Mouse (Mus musculus) heart, adult 2 months (tissue): ENCODE results near the gene Ajm1.

Source experiments
- CTCF ChIP-seq: fragments of 200-600 bp; IDR thresholded peaks from 2 replicates; pipeline ENCODE4 v1.8.1; 2022; ENCODE audit warnings: antibody characterized with exemption, mild to moderate bottlenecking, moderate library complexity
- POLR2A ChIP-seq: fragments of 200-500 bp; IDR thresholded peaks from 2 replicates; pipeline ENCODE4 v1.6.1; 2011; ENCODE audit warnings: mild to moderate bottlenecking, low read depth, low read length, control low read depth; ENCODE audit not compliant: insufficient read depth

DNA sequence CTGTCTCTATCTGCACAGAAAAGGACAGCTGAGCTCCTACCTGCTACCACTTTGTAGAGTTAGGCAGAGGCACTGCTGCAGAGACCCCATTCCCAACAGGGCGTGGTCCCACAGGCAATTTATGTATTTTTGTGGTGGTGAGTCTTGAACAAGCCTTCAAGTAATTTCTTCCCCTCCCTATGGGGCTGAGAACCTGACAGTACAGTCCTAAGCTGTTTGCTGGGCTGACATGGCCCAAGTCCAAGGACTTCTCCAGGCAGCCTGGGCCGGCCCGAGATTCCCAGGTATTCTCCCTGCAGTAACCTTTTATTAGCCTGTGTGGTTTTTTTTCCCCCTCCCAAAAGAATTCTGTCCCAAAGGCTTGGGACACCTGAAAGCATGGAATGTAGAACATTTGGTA, 2.6 kb upstream of the Ajm1 start:
- no peak for TF ChIP-seq CTCF
- TF ChIP-seq POLR2A, result no peak
